Mouse (Mus musculus): ENCODE data around the gene Trim34a. TPM values are rescaled to one million over a fixed set of nuclear protein-coding genes. Genes with fewer than 3 reads are reported as not detected.

Gene Trim34a
- polyA plus RNA-seq, 1 experiment from 2014 or later, result 1.4 TPM

Other genes with a start within 250 kb of the Trim34a start
- gene Olfr638, start 245.7 kb upstream of the Trim34a start, polyA plus RNA-seq (2014; fragmentation: Nextera tagmentation; extraction: Ambion mirVana), result not detected in 2 replicates
- 0.03 TPM in 1 of 2 replicates, not detected in the other for gene Olfr639, start 227.2 kb upstream of the Trim34a start, polyA plus RNA-seq (2014; fragmentation: Nextera tagmentation; extraction: Ambion mirVana)
- not detected in 2 replicates for gene Olfr640, start 218.9 kb upstream of the Trim34a start, polyA plus RNA-seq (2014; fragmentation: Nextera tagmentation; extraction: Ambion mirVana)
- gene Olfr641, start 209.0 kb upstream of the Trim34a start, polyA plus RNA-seq (2014; fragmentation: Nextera tagmentation; extraction: Ambion mirVana), result not detected in 2 replicates
- not detected in 2 replicates for gene Olfr642, start 191.8 kb upstream of the Trim34a start, polyA plus RNA-seq (2014; fragmentation: Nextera tagmentation; extraction: Ambion mirVana)
- not detected in 2 replicates for gene 4930516K23Rik, start 183.0 kb upstream of the Trim34a start, polyA plus RNA-seq (2014; fragmentation: Nextera tagmentation; extraction: Ambion mirVana)
- gene Olfr644, start 172.6 kb upstream of the Trim34a start, polyA plus RNA-seq (2014; fragmentation: Nextera tagmentation; extraction: Ambion mirVana), result not detected in 2 replicates
- not detected in 2 replicates for gene Olfr645, start 159.0 kb upstream of the Trim34a start, polyA plus RNA-seq (2014; fragmentation: Nextera tagmentation; extraction: Ambion mirVana)
- gene Olfr646, start 139.6 kb upstream of the Trim34a start, polyA plus RNA-seq (2014; fragmentation: Nextera tagmentation; extraction: Ambion mirVana), result not detected in 2 replicates
- gene Ubqln5, start 114.6 kb upstream of the Trim34a start, polyA plus RNA-seq (2014; fragmentation: Nextera tagmentation; extraction: Ambion mirVana), result not detected in 2 replicates
- gene Olfr643, start 107.1 kb upstream of the Trim34a start, polyA plus RNA-seq (2014; fragmentation: Nextera tagmentation; extraction: Ambion mirVana), result not detected in 2 replicates
- gene Ubqln3, start 101.2 kb upstream of the Trim34a start, polyA plus RNA-seq (2014; fragmentation: Nextera tagmentation; extraction: Ambion mirVana), result not detected in 2 replicates
- not detected in 2 replicates for gene Ubqlnl, start 93.9 kb upstream of the Trim34a start, polyA plus RNA-seq (2014; fragmentation: Nextera tagmentation; extraction: Ambion mirVana)
- not detected in 2 replicates for gene Olfm5, start 79.6 kb upstream of the Trim34a start, polyA plus RNA-seq (2014; fragmentation: Nextera tagmentation; extraction: Ambion mirVana)
- gene Olfr648, start 61.1 kb upstream of the Trim34a start, polyA plus RNA-seq (2014; fragmentation: Nextera tagmentation; extraction: Ambion mirVana), result 0.12 and 0.14 TPM in 2 replicates
- not detected in 2 replicates for gene Olfr649, start 48.5 kb upstream of the Trim34a start, polyA plus RNA-seq (2014; fragmentation: Nextera tagmentation; extraction: Ambion mirVana)
- 1.3 and 2.5 TPM in 2 replicates for gene Trim6, start 25.7 kb upstream of the Trim34a start, polyA plus RNA-seq (2014; fragmentation: Nextera tagmentation; extraction: Ambion mirVana)
- 0.20 and 0.30 TPM in 2 replicates for gene Trim5, start 43.6 kb downstream of the Trim34a start, polyA plus RNA-seq (2014; fragmentation: Nextera tagmentation; extraction: Ambion mirVana)
- 4.5 and 6.3 TPM in 2 replicates for gene Trim12a, start 71.0 kb downstream of the Trim34a start, polyA plus RNA-seq (2014; fragmentation: Nextera tagmentation; extraction: Ambion mirVana)
- gene Trim34b, start 85.0 kb downstream of the Trim34a start, polyA plus RNA-seq (2014; fragmentation: Nextera tagmentation; extraction: Ambion mirVana), result 0.40 and 0.50 TPM in 2 replicates
- 2.0 and 2.8 TPM in 2 replicates for gene Trim12c, start 108.9 kb downstream of the Trim34a start, polyA plus RNA-seq (2014; fragmentation: Nextera tagmentation; extraction: Ambion mirVana)
- not detected in 2 replicates for gene Trim30b, start 125.4 kb downstream of the Trim34a start, polyA plus RNA-seq (2014; fragmentation: Nextera tagmentation; extraction: Ambion mirVana)
- 0.20 TPM in 1 of 2 replicates, not detected in the other for gene Trim30c, start 156.4 kb downstream of the Trim34a start, polyA plus RNA-seq (2014; fragmentation: Nextera tagmentation; extraction: Ambion mirVana)
- 1.0 and 1.3 TPM in 2 replicates for gene Trim30a, start 220.7 kb downstream of the Trim34a start, polyA plus RNA-seq (2014; fragmentation: Nextera tagmentation; extraction: Ambion mirVana)

Data from kidney, embryonic 14.5 days (tissue).